Mouse (Mus musculus) CH12.LX (cell line): ENCODE results near the gene Cmss1. TPM values are rescaled to one million over a fixed set of nuclear protein-coding genes. Genes with fewer than 3 reads are reported as not detected.

Experiments
- DNase-seq: peaks from one replicate; pipeline ENCODE4 v3.0.0-alpha.2; 2013; ENCODE audit errors: extremely low read depth
- H3K27ac ChIP-seq: 2 replicates; pipeline ENCODE4 v1.5.1; 2012; ENCODE audit warnings: low read depth, mild to moderate bottlenecking, control low read depth, moderate library complexity; ENCODE audit not compliant: insufficient read depth
- H3K27me3 ChIP-seq: replicated peaks from 2 replicates; pipeline ENCODE3; 2012; ENCODE audit warnings: inconsistent platforms
- H3K36me3 ChIP-seq, 2 experiments: replicated peaks in 1 of 2; 2 replicates each; pipeline versions ENCODE3 to v1.6.1; 2012; ENCODE audit warnings: inconsistent platforms in 1 of 2, low read length in 1 of 2, mild to moderate bottlenecking in 1 of 2, mixed read lengths in 1 of 2, moderate library complexity in 1 of 2; ENCODE audit not compliant: control insufficient read depth in 1 of 2, insufficient read depth in 1 of 2
- H3K4me1 ChIP-seq, 2 experiments: 2 replicates each; pipeline ENCODE4 v1.6.1; 2012; ENCODE audit warnings: inconsistent platforms in 1 of 2, moderate library complexity in 1 of 2; ENCODE audit not compliant: insufficient read depth in 2 of 2, control insufficient read depth in 1 of 2
- H3K4me2 ChIP-seq: 2 replicates; pipeline ENCODE4 v1.6.1; 2012; ENCODE audit warnings: low read depth, mild to moderate bottlenecking, control low read depth; ENCODE audit not compliant: poor library complexity, insufficient read depth, severe bottlenecking
- H3K4me3 ChIP-seq, 3 experiments: fragments of 150-350 bp in 1 of 3; sonication (generic) in 1 of 3; replicated peaks in 1 of 3; 2 replicates each; pipeline versions ENCODE3 to v1.5.1; 2011 to 2012; ENCODE audit warnings: low read depth in 2 of 3, low read length in 2 of 3, mild to moderate bottlenecking in 2 of 3, moderate library complexity in 2 of 3, control low read depth in 1 of 3, improper control_type of control experiment in 1 of 3, inconsistent platforms in 1 of 3, mixed read lengths in 1 of 3; ENCODE audit not compliant: poor library complexity in 1 of 3
- H3K79me2 ChIP-seq: replicated peaks from 2 replicates; pipeline ENCODE4 v1.6.1; 2012; ENCODE audit warnings: mild to moderate bottlenecking, moderate library complexity; ENCODE audit not compliant: control insufficient read depth, poor library complexity, insufficient read depth, severe bottlenecking; ENCODE audit errors: extremely low read depth
- H3K9ac ChIP-seq: 2 replicates; pipeline ENCODE4 v1.6.1; 2012; ENCODE audit warnings: low read depth, mild to moderate bottlenecking, control low read depth, moderate library complexity; ENCODE audit not compliant: insufficient read depth
- H3K9me3 ChIP-seq: replicated peaks from 2 replicates; pipeline ENCODE3; 2012; ENCODE audit warnings: low read length, inconsistent platforms, mixed read lengths
- BHLHE40 ChIP-seq: IDR thresholded peaks from 2 replicates; pipeline ENCODE4 v1.6.1; 2011; ENCODE audit warnings: mild to moderate bottlenecking, low read depth, low read length, improper control_type of control experiment
- CHD1 ChIP-seq: IDR thresholded peaks from 2 replicates; pipeline ENCODE4 v1.6.1; 2012; ENCODE audit warnings: low read depth, low read length, improper control_type of control experiment, inconsistent platforms
- EP300 ChIP-seq: IDR thresholded peaks from 2 replicates; pipeline ENCODE4 v1.6.1; 2011; ENCODE audit warnings: low read length, improper control_type of control experiment
- ETS1 ChIP-seq: conservative IDR thresholded peaks from 2 replicates; pipeline ENCODE4 v1.6.1; 2012; ENCODE audit warnings: low read depth, mild to moderate bottlenecking, inconsistent platforms, low read length, improper control_type of control experiment, moderate library complexity
- GABPA ChIP-seq: IDR thresholded peaks from 2 replicates; pipeline ENCODE4 v1.6.1; 2012; ENCODE audit warnings: low read depth, low read length, improper control_type of control experiment, inconsistent platforms; ENCODE audit not compliant: insufficient replicate concordance
- IRF4 ChIP-seq: IDR thresholded peaks from 2 replicates; pipeline ENCODE4 v1.6.1; 2014; ENCODE audit warnings: low read depth, mild to moderate bottlenecking, inconsistent platforms, low read length, improper control_type of control experiment
- JUND ChIP-seq: conservative IDR thresholded peaks from 2 replicates; pipeline ENCODE4 v1.6.1; 2011; ENCODE audit warnings: low read depth, low read length, improper control_type of control experiment
- MAX ChIP-seq: IDR thresholded peaks from 2 replicates; pipeline ENCODE4 v1.6.1; 2011; ENCODE audit warnings: low read length, improper control_type of control experiment
- MAZ ChIP-seq: IDR thresholded peaks from 2 replicates; pipeline ENCODE4 v1.6.1; 2012; ENCODE audit warnings: low read depth, mild to moderate bottlenecking, inconsistent platforms, low read length, improper control_type of control experiment, moderate library complexity
- MXI1 ChIP-seq: IDR thresholded peaks from 2 replicates; pipeline ENCODE4 v1.6.1; 2011; ENCODE audit warnings: mild to moderate bottlenecking, low read depth, low read length, improper control_type of control experiment
- MYC ChIP-seq: IDR thresholded peaks from 2 replicates; pipeline ENCODE4 v1.6.1; 2011; ENCODE audit warnings: low read depth, mild to moderate bottlenecking, improper control_type of control experiment, low read length
- POLR2A ChIP-seq: IDR thresholded peaks from 2 replicates; pipeline ENCODE4 v1.6.1; 2011; ENCODE audit warnings: low read depth, mild to moderate bottlenecking, improper control_type of control experiment, low read length
- POLR2AphosphoS2 ChIP-seq: IDR thresholded peaks from 2 replicates; pipeline ENCODE4 v1.6.1; 2011; ENCODE audit warnings: low read depth, low read length, improper control_type of control experiment
- RCOR1 ChIP-seq: conservative IDR thresholded peaks from 2 replicates; pipeline ENCODE4 v1.6.1; 2012; ENCODE audit warnings: low read depth, mild to moderate bottlenecking, inconsistent platforms, low read length, improper control_type of control experiment
- TBP ChIP-seq: conservative IDR thresholded peaks from 2 replicates; pipeline ENCODE4 v1.6.1; 2011; ENCODE audit warnings: low read depth, low read length, improper control_type of control experiment
- UBTF ChIP-seq: IDR thresholded peaks from 2 replicates; pipeline ENCODE4 v1.6.1; 2012; ENCODE audit warnings: low read depth, mild to moderate bottlenecking, inconsistent platforms, low read length, improper control_type of control experiment, moderate library complexity
- USF1 ChIP-seq: IDR thresholded peaks from 2 replicates; pipeline ENCODE4 v1.6.1; 2014; ENCODE audit warnings: low read depth, mild to moderate bottlenecking, inconsistent platforms, low read length, improper control_type of control experiment
- USF2 ChIP-seq: conservative IDR thresholded peaks from 2 replicates; pipeline ENCODE4 v1.6.1; 2011; ENCODE audit warnings: low read depth, low read length, improper control_type of control experiment
- ZKSCAN1 ChIP-seq: IDR thresholded peaks from 2 replicates; pipeline ENCODE4 v1.6.1; 2012; ENCODE audit warnings: low read depth, inconsistent platforms, low read length, improper control_type of control experiment, borderline replicate concordance
- ZMIZ1 ChIP-seq: IDR thresholded peaks from 2 replicates; pipeline ENCODE4 v1.6.1; 2012; ENCODE audit warnings: low read depth, mild to moderate bottlenecking, inconsistent platforms, low read length, improper control_type of control experiment
- dilution Hi-C: fragments of 300-500 bp; cut with MboI; formaldehyde crosslinking; loops from 2 replicates; pipeline ENCODE4 v1.14.3; 2020; ENCODE audit warnings: low sequenced_read_pairs; ENCODE audit not compliant: extremely low pct_unique_long_range_greater_than_20kb, extremely low pct_ligation_motif_present
- in situ Hi-C: fragments of 300-500 bp; cut with MboI; formaldehyde crosslinking; loops from 3 replicates; pipeline ENCODE4 v1.14.3; 2019; ENCODE audit warnings: low sequenced_read_pairs, low pct_ligation_motif_present, low pct_unique_long_range_greater_than_20kb, mixed read lengths
- polyA plus RNA-seq: library from polyadenylated mRNA; unstranded; fragments of >175 nt; gene quantifications from 2 replicates; pipeline ENCODE4 v1.2.1, GENCODE M21; 2012; ENCODE audit warnings: low read depth; ENCODE audit not compliant: insufficient read length
- total RNA-seq, 2 experiments: library from RNA; depleted of rRNA; stranded (reverse); fragments of 300-350 nt in 1 of 2; fragments of >200 nt in 1 of 2; gene quantifications; 2 replicates each; pipeline ENCODE4 v1.2.3; 2012 to 2014

Gene Cmss1
- total and polyA plus RNA-seq, 3 experiments, result 94.7 to 107 (median 103) TPM

DNA sequence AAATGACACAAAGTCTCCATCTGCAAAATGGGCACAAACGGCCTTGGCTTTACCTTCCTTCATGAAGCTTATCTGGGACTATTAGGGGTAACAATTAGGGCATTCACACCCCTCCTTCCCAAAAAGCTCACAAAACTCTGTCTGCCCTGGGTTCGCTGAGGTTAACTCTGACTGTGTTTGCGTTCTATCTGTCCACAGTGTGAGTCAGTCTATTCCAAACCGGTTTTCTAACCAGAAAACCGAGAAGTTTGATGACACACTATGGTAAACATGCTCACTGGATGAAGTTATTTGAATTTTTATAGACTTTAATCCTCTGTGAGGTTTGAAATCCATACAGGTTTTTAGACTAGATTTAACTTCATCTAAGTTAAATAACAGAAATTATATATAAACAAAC lies 81.6 kb downstream of the Cmss1 start:
- Histone ChIP-seq H3K9ac (no peak overlapping the region), H3K4me1 (peaks cover 5 to 35% of the 10 kb centered on the region in 2 experiments), H3K27ac (no peak overlapping the region), H3K4me2 (no peak overlapping the region), H3K36me3 (no peaks in the 10 kb centered on the region), H3K27me3 (no peaks in the 10 kb centered on the region), H3K79me2 (no peaks in the 10 kb centered on the region), H3K4me3 (no peak overlapping the region), H3K9me3 (no peaks in the 10 kb centered on the region)
- dilution Hi-C loops (no loop called here), in situ Hi-C loops (no loop called here)
- no peak for DNase-seq
- TF ChIP-seq TBP (no peak), USF2 (no peak), USF1 (no peak), ZKSCAN1 (no peak), EP300 (no peak), GABPA (no peak), ETS1 (no peak), BHLHE40 (no peak), MXI1 (no peak), MAZ (no peak), RCOR1 (no peak), CHD1 (no peak), POLR2AphosphoS2 (no peak), IRF4 (no peak), UBTF (no peak), JUND (no peak), POLR2A (no peak)

DNA sequence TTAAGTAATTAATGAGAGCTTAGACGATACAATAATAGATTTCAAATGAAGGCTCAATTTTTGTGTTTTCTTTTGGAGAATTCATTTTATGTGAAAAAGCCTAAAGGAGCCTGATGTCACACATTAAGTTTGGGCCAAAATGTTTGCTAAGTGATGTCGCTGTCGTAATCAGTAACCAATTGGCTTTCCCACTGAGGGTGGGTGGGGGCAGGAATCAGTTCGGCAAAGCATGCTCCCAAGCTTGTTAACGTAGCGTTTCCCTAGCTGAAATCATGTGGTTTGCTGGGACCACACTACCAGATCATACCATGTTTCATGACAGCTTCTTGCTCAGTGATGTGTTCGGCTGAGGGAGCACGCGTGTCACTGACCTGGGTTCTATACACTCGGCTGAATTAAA lies 91.0 kb downstream of the Cmss1 start:
- dilution Hi-C loops, result no loop called here
- Histone ChIP-seq H3K4me1 (0 out of 4 replicates have a peak, but pooled peaks cover 0 to 3% of the 10 kb centered on the region in 2 experiments), H3K9ac (no peak overlapping the region), H3K4me2 (no peak overlapping the region), H3K27me3 (no peaks in the 10 kb centered on the region), H3K9me3 (no peaks in the 10 kb centered on the region), H3K36me3 (peaks cover 0 to 3% of the 10 kb centered on the region in 2 experiments), H3K4me3 (no peak overlapping the region), H3K27ac (no peak overlapping the region), H3K79me2 (no peaks in the 10 kb centered on the region; the same call in 1 of the 2 replicates)
- DNase-seq, result no peak
- in situ Hi-C loops, result no loop called here
- TF ChIP-seq MAX, result no peak
- no peak for TF ChIP-seq ZMIZ1
- TF ChIP-seq IRF4, result no peak
- TF ChIP-seq MYC, result no peak
- TF ChIP-seq ZKSCAN1, result no peak
